Mouse (Mus musculus): ENCODE data around the gene Rnf32.

GRCm38 (mm10) chr5:29171165-29171564, 24.6 kb upstream of the Rnf32 start:
- TF ChIP-seq POLR2A (IDR thresholded peaks at IDR 0.05; ENCODE audit: extremely low read depth, insufficient read depth, low read length) (no peak), CTCF (IDR thresholded peaks at IDR 0.05; ENCODE audit: low read depth, low read length) (no peak)
